Comparison of ENCODE assay signal across 22 mouse cellular contexts in the genomic region with DNA sequence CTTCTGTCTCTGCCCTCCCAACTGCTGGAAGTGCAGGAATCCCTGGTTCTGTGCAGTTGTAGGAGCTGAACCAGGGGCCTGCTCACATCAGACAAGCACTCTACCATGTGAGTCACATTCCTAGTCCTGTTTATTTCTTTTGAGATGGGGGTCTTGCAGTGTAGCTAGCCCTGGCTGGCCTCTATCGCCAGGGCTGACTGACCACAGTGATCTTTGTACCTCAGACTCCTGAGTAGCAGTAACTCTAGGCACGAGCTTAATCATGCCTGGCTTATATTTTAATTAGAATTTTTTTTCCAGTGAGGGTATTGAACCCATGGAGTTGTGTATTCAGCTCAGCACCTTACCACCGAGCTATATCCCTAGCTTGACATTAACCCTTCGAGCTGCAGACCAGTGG.
"Had no signal": no experiment of that assay in that cellular context is flagged by ENCODE, and none has a peak within 500 bp of the region (broad histone marks: within the 10 kb centered on the region; RNA-seq: fewer than 3 reads in every experiment).

No protein-coding gene starts in this region.

- H3K36me3 ChIP-seq: heart, embryonic 13.5 days; heart, embryonic 15.5 days; hindbrain, embryonic 13.5 days; hindbrain, embryonic 15.5 days; limb, embryonic 13.5 days; limb, embryonic 15.5 days; liver, embryonic 12.5 days had no signal

- H3K27me3 ChIP-seq: heart, embryonic 13.5 days; heart, embryonic 15.5 days; hindbrain, embryonic 13.5 days; hindbrain, embryonic 15.5 days; limb, embryonic 13.5 days; limb, embryonic 15.5 days; liver, embryonic 12.5 days had no signal

- ATAC-seq: forebrain, postnatal 0 days; hindbrain, postnatal 0 days; intestine, embryonic 16.5 days; liver, embryonic 12.5 days had no signal

- H3K27ac ChIP-seq: heart, embryonic 13.5 days; heart, embryonic 15.5 days; hindbrain, embryonic 13.5 days; hindbrain, embryonic 15.5 days; hindbrain, postnatal 0 days; limb, embryonic 13.5 days; limb, embryonic 15.5 days; liver, embryonic 12.5 days; liver, embryonic 14.5 days had no signal

- H3K9me3 ChIP-seq: heart, embryonic 13.5 days; heart, embryonic 15.5 days; hindbrain, embryonic 13.5 days; hindbrain, embryonic 15.5 days; limb, embryonic 13.5 days; limb, embryonic 15.5 days; liver, embryonic 12.5 days had no signal

- H3K4me2 ChIP-seq: heart, embryonic 11.5 days; heart, embryonic 13.5 days; heart, embryonic 15.5 days; hindbrain, embryonic 13.5 days; hindbrain, embryonic 15.5 days; limb, embryonic 13.5 days; limb, embryonic 15.5 days; liver, embryonic 12.5 days had no signal

- DNase-seq: forebrain, postnatal 0 days; gastrocnemius, postnatal 14 days; gastrocnemius, postnatal 36 days; heart, adult 18-20 months; heart, postnatal 14 days; heart, postnatal 36 days; kidney, adult 11 months; layer of hippocampus, adult 9-11 months; layer of hippocampus, postnatal 36 days; left cerebral cortex, postnatal 4 days; lung, adult 18-20 months had no signal

- H3K9ac ChIP-seq: forebrain, postnatal 0 days; heart, embryonic 13.5 days; heart, embryonic 15.5 days; hindbrain, embryonic 13.5 days; hindbrain, embryonic 15.5 days; limb, embryonic 13.5 days; limb, embryonic 15.5 days; liver, embryonic 12.5 days; liver, embryonic 14.5 days had no signal

- H3K4me3 ChIP-seq: heart, embryonic 13.5 days; heart, embryonic 15.5 days; hindbrain, embryonic 13.5 days; hindbrain, embryonic 15.5 days; limb, embryonic 13.5 days; limb, embryonic 15.5 days; liver, embryonic 12.5 days had no signal
